Mouse (Mus musculus) midbrain, postnatal 0 days (tissue): ENCODE results near the gene Junb. TPM values are rescaled to one million over a fixed set of nuclear protein-coding genes. Genes with fewer than 3 reads are reported as not detected.
A peak's percentile ranks its signal among the peaks of the same experiment; 100 is the strongest.

Experiments
- ATAC-seq: fragments of 200-750 bp; cut with Nextera tagmentation; 2 replicates; pipeline ENCODE4 v1.8.0; 2017; ENCODE audit warnings: moderate number of reproducible peaks, mild to moderate bottlenecking, moderate TSS enrichment, moderate library complexity; ENCODE audit not compliant: low FRiP score
- DNase-seq: peaks from one replicate; pipeline ENCODE4 v3.0.0-alpha.2; 2015; ENCODE audit warnings: low spot score
- H3K27ac ChIP-seq: fragments of 300-500 bp; sonication (generic); 2 replicates; pipeline ENCODE4 v1.5.1; 2014; ENCODE audit warnings: low read depth, mild to moderate bottlenecking, low read length, mixed read lengths
- H3K27me3 ChIP-seq: fragments of 300-500 bp; sonication (generic); 2 replicates; pipeline ENCODE4 v1.6.1; 2014; ENCODE audit warnings: low read length, control low read depth, mixed read lengths; ENCODE audit not compliant: insufficient read depth
- H3K36me3 ChIP-seq: fragments of 300-500 bp; sonication (generic); 2 replicates; pipeline ENCODE4 v1.6.1; 2014; ENCODE audit warnings: low read length, control low read depth, mixed read lengths; ENCODE audit not compliant: insufficient read depth
- H3K4me1 ChIP-seq: fragments of 300-500 bp; sonication (generic); 2 replicates; pipeline ENCODE4 v1.6.1; 2014; ENCODE audit warnings: mild to moderate bottlenecking, control low read depth, antibody characterized with exemption, low read length, mixed read lengths; ENCODE audit not compliant: insufficient read depth
- H3K4me2 ChIP-seq: fragments of 300-500 bp; sonication (generic); 2 replicates; pipeline ENCODE4 v1.6.1; 2014; ENCODE audit warnings: low read depth, mild to moderate bottlenecking, low read length, mixed read lengths; ENCODE audit not compliant: poor library complexity, severe bottlenecking
- H3K4me3 ChIP-seq: fragments of 300-500 bp; sonication (generic); 2 replicates; pipeline ENCODE4 v1.5.1; 2014; ENCODE audit warnings: low read depth, mild to moderate bottlenecking, low read length, moderate library complexity
- H3K9ac ChIP-seq: fragments of 300-500 bp; sonication (generic); replicated peaks from 2 replicates; pipeline ENCODE4 v1.6.1; 2014; ENCODE audit warnings: mild to moderate bottlenecking, low read length, moderate library complexity, mixed read lengths; ENCODE audit not compliant: poor library complexity, severe bottlenecking
- H3K9me3 ChIP-seq: fragments of 300-500 bp; sonication (generic); 2 replicates; pipeline ENCODE4 v1.6.1; 2016; ENCODE audit warnings: low read length, control low read depth
- CTCF ChIP-seq: IDR thresholded peaks from 2 replicates; pipeline ENCODE4 v1.5.1; 2016; ENCODE audit warnings: antibody characterized with exemption, mild to moderate bottlenecking
- WGBS: fragments of 180-500 bp; shearing (Covaris S2); extraction: QIAGEN DNeasy Blood & Tissue Kit; methylation state at CpG from one replicate; pipeline ENCODE4 v1.1.7; 2014; 5-methylcytosine and 5-hydroxymethylcytosine counted together
- polyA plus RNA-seq: library from polyadenylated mRNA; unstranded; fragments of >200 nt; fragmentation: Nextera tagmentation; extraction: Ambion mirVana; gene quantifications from 2 replicates; pipeline ENCODE4 v1.2.1, GENCODE M21; 2015
- total RNA-seq: library from RNA; depleted of rRNA; stranded (reverse); fragments of >200 nt; gene quantifications from 2 replicates; pipeline ENCODE4 v1.2.3, GENCODE M21; 2014

Junb gene
- total and polyA plus RNA-seq, 2 experiments from 2014 or later, result 6.1 to 15.9 TPM

DNA sequence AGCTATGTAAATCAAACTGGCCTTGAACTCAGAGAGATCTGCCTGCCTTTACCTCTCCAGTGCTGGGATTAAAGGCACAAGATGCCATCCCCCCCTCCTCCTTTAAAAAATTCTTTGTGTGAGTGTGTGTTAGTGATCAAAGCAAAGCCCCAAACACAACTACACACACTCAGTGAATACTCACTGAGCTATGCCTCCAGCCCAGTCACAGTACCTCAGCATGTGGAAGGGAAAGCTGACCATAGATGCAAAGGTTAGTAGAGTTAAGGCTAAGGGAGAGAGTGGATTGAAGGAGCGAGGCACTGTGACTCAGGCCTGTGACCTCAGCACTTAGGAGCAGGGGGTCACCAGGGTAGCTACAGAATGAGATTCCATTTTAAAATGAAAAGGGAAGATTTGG is 5.4 kb downstream of the Junb start:
- DNase-seq, result no peak
- no peaks in the 10 kb centered on the region for H3K9me3 ChIP-seq
- no peak overlapping the region for H3K9ac ChIP-seq
- no peaks in the 10 kb centered on the region for H3K27me3 ChIP-seq
- H3K4me1 ChIP-seq, result peaks cover 16% of the 10 kb centered on the region; the same call in 1 of the 2 replicates
- 79% methylated on average over 1 of the region's 1 CpGs for WGBS
- ATAC-seq, result no peak
- H3K4me2 ChIP-seq, result no peak overlapping the region
- no peak overlapping the region for H3K27ac ChIP-seq
- TF ChIP-seq CTCF, result no peak
- peaks cover 20% of the 10 kb centered on the region for H3K36me3 ChIP-seq
- no peak overlapping the region for H3K4me3 ChIP-seq

DNA sequence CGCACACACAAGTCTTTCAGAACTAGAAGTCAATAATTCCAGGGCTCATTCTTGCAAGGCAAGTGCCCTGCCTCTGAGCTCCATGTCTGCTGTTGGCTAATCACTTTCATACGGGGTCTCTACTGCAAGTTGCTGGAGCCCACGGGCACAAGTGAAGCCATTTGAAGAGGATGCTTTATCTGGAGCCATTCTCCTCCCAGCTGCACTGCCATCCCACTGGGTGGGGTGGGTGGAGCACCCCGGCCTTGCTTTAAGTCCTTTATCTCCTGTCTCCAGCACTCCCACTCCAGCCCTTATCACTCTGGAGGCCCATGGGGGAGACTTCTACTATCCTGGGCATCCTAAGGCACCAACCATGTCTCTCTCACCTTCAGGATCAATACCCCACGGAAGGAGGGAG is 7.6 kb downstream of the Junb start:
- no peak for TF ChIP-seq CTCF
- Histone ChIP-seq H3K4me1 (peaks cover 7% of the 10 kb centered on the region; the same call in 1 of the 2 replicates), H3K4me3 (peak overlapping the region; percentile 74), H3K9ac (peak overlapping the region; percentile 77; the same call in 1 of the 2 replicates), H3K27ac (peak overlapping the region; percentile 91), H3K36me3 (peaks cover 20% of the 10 kb centered on the region), H3K4me2 (peak overlapping the region; percentile 86), H3K27me3 (no peaks in the 10 kb centered on the region), H3K9me3 (no peaks in the 10 kb centered on the region)
- ATAC-seq, result no peak
- no peak for DNase-seq
- WGBS, result 51% methylated on average over 5 of the region's 5 CpGs

DNA sequence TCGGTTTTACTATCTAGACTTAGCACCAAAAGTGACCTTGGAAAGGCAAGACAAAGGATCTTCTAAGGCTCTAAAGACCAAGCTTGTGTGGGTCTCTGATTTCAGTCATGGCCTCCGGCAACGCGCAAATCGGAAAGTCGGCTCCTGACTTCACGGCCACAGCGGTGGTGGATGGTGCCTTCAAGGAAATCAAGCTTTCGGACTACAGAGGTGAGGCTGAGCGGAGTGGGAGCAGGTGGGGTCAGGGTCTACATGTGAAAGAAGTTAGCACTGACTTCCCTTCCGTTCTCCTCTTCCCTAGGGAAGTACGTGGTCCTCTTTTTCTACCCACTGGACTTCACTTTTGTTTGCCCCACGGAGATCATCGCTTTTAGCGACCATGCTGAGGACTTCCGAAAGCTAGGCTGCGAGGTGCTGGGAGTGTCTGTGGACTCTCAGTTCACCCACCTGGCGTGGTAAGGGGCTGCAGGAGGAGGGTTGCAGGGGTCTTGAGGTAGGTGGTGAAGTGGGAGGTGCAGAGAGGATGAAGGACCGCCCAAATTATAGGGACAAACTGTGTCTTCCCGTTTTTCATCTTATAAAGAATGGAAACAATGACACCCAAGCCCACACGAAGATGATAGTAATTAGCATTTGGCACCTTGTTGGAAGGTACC is 8.3 kb downstream of the Junb start:
- 5% methylated on average over 21 of the region's 21 CpGs for WGBS
- no peaks in the 10 kb centered on the region for H3K9me3 ChIP-seq
- ATAC-seq (no peak), DNase-seq (no peak)
- H3K4me2 ChIP-seq, result peak overlapping the region; percentile 86
- peaks cover 20% of the 10 kb centered on the region for H3K36me3 ChIP-seq
- H3K27ac ChIP-seq, result peak overlapping the region; percentile 91
- H3K27me3 ChIP-seq, result no peaks in the 10 kb centered on the region
- peaks cover 9% of the 10 kb centered on the region; the same call in 1 of the 2 replicates for H3K4me1 ChIP-seq
- no peak for TF ChIP-seq CTCF
- H3K9ac ChIP-seq, result peak overlapping the region; percentile 77
- H3K4me3 ChIP-seq, result peak overlapping the region; percentile 74

DNA sequence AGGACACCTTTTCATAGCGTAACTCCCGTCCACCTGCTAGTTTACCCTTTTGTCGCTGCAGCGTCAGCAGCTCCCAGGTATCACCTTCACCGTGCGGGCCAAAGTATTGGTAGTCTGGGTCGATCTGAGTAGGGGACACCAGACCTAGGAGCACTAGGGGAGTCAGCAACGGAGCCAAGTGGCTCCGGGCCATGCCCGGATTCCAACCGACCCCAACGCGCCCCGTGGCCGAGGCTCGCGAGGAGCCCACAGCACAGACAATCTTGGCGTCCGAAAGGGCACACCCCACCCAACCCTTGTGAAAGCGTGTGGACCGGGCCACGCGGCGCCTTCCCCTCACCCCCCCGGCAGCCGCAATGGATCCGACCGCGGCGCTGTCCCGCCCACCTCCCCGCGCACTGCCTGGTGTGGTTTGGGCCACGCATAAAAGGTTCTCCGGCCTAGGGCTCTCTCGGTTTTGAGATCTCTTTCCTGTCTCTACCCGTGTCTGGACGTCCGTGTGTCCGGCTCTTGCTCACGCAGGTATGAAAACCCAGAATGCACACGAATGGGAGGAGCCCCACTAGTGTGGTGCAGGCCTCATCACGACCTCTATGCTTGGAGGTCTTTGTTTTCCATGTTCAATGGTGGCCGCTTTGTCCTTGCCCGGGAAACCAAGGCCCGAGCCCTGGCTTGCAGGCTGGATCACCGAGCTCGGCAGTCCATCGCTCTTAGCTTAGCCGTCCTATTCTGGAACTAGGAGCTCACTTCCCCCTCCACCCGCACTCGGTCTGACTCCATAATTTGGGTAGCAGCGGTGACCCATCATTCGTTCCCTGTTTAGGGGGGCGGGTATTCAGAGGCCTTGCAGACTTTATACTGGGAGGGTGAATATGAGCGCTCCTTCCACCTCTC is 9.0 kb downstream of the Junb start, which contains the start of the genes Gm49661, Prdx2 and Rnaseh2a:
Gene Gm49661 (minus strand): TSS at position 193 of the 894 bp plus-strand sequence.
Gene Prdx2 (plus strand): TSS at position 347 of the 894 bp plus-strand sequence.
Gene Rnaseh2a (minus strand): TSS at position 527 of the 894 bp plus-strand sequence.
- Histone ChIP-seq H3K36me3 (peaks cover 20% of the 10 kb centered on the region), H3K4me1 (peaks cover 13% of the 10 kb centered on the region; the same call in 1 of the 2 replicates), H3K9ac (peak within 1 kb of the TSS; percentile 77), H3K27me3 (no peaks in the 10 kb centered on the region), H3K9me3 (no peaks in the 10 kb centered on the region), H3K27ac (peak within 1 kb of the TSS; percentile 91), H3K4me2 (peak within 1 kb of the TSS; percentile 86), H3K4me3 (peak within 1 kb of the TSS; percentile 74)
- DNase-seq (peak; percentile 88), ATAC-seq (peak; percentile 83)
- TF ChIP-seq CTCF, result no peak
- under 1% methylated on average over 54 of the region's 56 CpGs for WGBS

DNA sequence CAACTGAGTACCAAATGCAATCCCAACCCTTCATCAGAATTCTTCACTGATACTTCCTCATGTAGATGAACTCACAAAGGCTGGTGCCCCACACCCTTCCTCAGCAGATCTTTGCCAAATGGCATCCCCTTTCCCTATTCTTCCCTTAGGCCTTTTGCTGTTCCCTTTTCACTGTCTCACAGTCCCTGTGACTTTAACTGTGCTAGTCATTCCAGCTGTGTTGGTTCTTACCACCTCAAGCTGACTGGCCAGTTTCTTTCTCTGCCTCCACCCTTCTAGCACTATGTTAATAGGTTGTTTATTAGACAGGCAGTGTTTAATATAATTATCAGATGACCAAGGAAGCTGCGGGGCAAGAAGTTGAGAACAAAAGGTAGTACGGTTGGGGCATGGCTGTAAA is 9.9 kb downstream of the Junb start:
- ATAC-seq (no peak), DNase-seq (no peak)
- peak overlapping the region; percentile 91 for H3K27ac ChIP-seq
- peak overlapping the region; percentile 74 for H3K4me3 ChIP-seq
- no peaks in the 10 kb centered on the region for H3K9me3 ChIP-seq
- peaks cover 20% of the 10 kb centered on the region for H3K36me3 ChIP-seq
- H3K27me3 ChIP-seq, result no peaks in the 10 kb centered on the region
- peak overlapping the region; percentile 77; the same call in 1 of the 2 replicates for H3K9ac ChIP-seq
- H3K4me1 ChIP-seq, result peaks cover 13% of the 10 kb centered on the region; the same call in 1 of the 2 replicates
- 22% methylated on average over 2 of the region's 2 CpGs for WGBS
- H3K4me2 ChIP-seq, result peak overlapping the region; percentile 86
- no peak for TF ChIP-seq CTCF
